Mouse (Mus musculus) thymus, adult 2 months (tissue): ENCODE measurements around the gene Sox18.

ENCODE experiments used
- CTCF ChIP-seq: fragments of 200-500 bp; IDR thresholded peaks from 2 replicates; pipeline ENCODE4 v1.5.1; 2012; ENCODE audit warnings: mild to moderate bottlenecking, control low read depth, low read length, moderate library complexity, borderline replicate concordance; ENCODE audit not compliant: control insufficient read depth, poor library complexity, insufficient read depth; ENCODE audit errors: extremely low read depth
- POLR2A ChIP-seq: fragments of 200-500 bp; IDR thresholded peaks from 2 replicates; pipeline ENCODE4 v1.6.1; 2012; ENCODE audit warnings: mild to moderate bottlenecking, low read length, control low read depth, moderate library complexity; ENCODE audit not compliant: control insufficient read depth, poor library complexity, insufficient read depth; ENCODE audit errors: extremely low read depth

- TF ChIP-seq POLR2A (no peak), CTCF (no peak)
These were observed 22.5 kb downstream of the Sox18 start for GRCm38 (mm10) chr2:181648926-181649325.
